Mouse (Mus musculus): ENCODE data around the gene Nbea.

- no peak for TF ChIP-seq GATA1 (IDR thresholded peaks at IDR 0.05; ENCODE audit: low read length)
- TF ChIP-seq TAL1 (IDR thresholded peaks at IDR 0.05; ENCODE audit: low read length) = no peak
These were observed 432.9 kb downstream of the Nbea start for GRCm38 (mm10) chr3:55750445-55751065.

Measured in erythroblast, embryonic 14.5 days (primary cell).